Mouse (Mus musculus) C2C12 (cell line): ENCODE data around the gene Spata31d1a. TPM values are rescaled to one million over a fixed set of nuclear protein-coding genes. Genes with fewer than 3 reads are reported as not detected.

Source experiments
- H3K27me3 ChIP-seq: one replicate; pipeline ENCODE4 v1.6.1; 2011; ENCODE audit not compliant: control insufficient read depth, insufficient read depth, insufficient read length
- H3K36me3 ChIP-seq: one replicate; pipeline ENCODE4 v1.6.1; 2011; ENCODE audit not compliant: control insufficient read depth, insufficient read depth
- H3K4me3 ChIP-seq: one replicate; pipeline ENCODE4 v1.5.1; 2011; ENCODE audit warnings: mild to moderate bottlenecking, control low read depth; ENCODE audit not compliant: poor library complexity, insufficient read depth, severe bottlenecking
- H3K79me2 ChIP-seq: one replicate; pipeline ENCODE4 v1.6.1; 2011; ENCODE audit not compliant: control insufficient read depth, insufficient read depth
- H3K79me3 ChIP-seq: one replicate; pipeline ENCODE4 v1.6.1; 2011; ENCODE audit warnings: low read depth, control low read depth
- H3ac ChIP-seq: one replicate; pipeline ENCODE3; 2011; ENCODE audit warnings: low read depth; ENCODE audit not compliant: control insufficient read depth, insufficient read length
- CEBPB ChIP-seq: IDR thresholded peaks from one replicate; pipeline ENCODE4 v1.6.1; 2011; ENCODE audit warnings: low read depth, mild to moderate bottlenecking, control low read depth, moderate library complexity
- CTCF ChIP-seq: IDR thresholded peaks from one replicate; pipeline ENCODE4 v1.5.1; 2011; ENCODE audit not compliant: control insufficient read depth, insufficient read depth, insufficient read length
- FOSL1 ChIP-seq: IDR thresholded peaks from one replicate; pipeline ENCODE4 v1.8.0; 2011; ENCODE audit warnings: mild to moderate bottlenecking, low read length; ENCODE audit not compliant: poor library complexity, insufficient read depth, severe bottlenecking
- MAX ChIP-seq: IDR thresholded peaks from one replicate; pipeline ENCODE4 v1.6.1; 2011; ENCODE audit warnings: mild to moderate bottlenecking, control low read depth
- MYOD1 ChIP-seq: IDR thresholded peaks from one replicate; pipeline ENCODE4 v1.6.1; 2011; ENCODE audit warnings: low read depth; ENCODE audit not compliant: control insufficient read depth, insufficient read length
- MYOG ChIP-seq: IDR thresholded peaks from one replicate; pipeline ENCODE4 v1.6.1; 2011; ENCODE audit not compliant: control insufficient read depth, insufficient read length; ENCODE audit errors: extremely low read depth
- USF1 ChIP-seq: IDR thresholded peaks from one replicate; pipeline ENCODE4 v1.6.1; 2011; ENCODE audit warnings: low read depth, mild to moderate bottlenecking, control low read depth, moderate library complexity
- polyA plus RNA-seq: library from polyadenylated mRNA; unstranded; fragments of >200 nt; fragmentation: generic; extraction: Trizol; gene quantifications from one replicate; pipeline ENCODE4 v1.2.1, GENCODE M21; 2012; ENCODE audit warnings: missing spikeins

Gene Spata31d1a
- polyA plus RNA-seq, 1 experiment, result not detected

DNA sequence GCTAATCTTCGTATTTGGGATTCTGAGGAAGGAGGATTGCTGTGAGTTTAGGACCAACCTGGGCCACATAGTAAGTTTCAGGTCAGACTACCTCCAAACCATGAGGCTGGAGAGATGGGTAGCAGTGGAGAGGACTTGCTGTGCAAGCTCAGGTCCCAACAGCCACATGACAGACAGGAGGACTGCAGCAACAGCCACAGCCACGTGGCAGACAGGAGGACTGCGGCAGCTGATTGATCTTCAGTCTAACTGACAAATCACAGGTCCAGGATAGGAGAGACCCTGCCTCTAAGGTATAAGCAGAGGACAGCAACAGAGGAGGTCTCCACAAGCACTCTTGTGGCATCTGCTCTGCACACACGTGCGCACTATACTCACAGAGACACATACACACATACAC is 52.3 kb downstream of the Spata31d1a start:
- no peaks in the 10 kb centered on the region for H3K36me3 ChIP-seq
- TF ChIP-seq MAX (no peak), MYOG (no peak)
- H3K4me3 ChIP-seq, result no peak overlapping the region

DNA sequence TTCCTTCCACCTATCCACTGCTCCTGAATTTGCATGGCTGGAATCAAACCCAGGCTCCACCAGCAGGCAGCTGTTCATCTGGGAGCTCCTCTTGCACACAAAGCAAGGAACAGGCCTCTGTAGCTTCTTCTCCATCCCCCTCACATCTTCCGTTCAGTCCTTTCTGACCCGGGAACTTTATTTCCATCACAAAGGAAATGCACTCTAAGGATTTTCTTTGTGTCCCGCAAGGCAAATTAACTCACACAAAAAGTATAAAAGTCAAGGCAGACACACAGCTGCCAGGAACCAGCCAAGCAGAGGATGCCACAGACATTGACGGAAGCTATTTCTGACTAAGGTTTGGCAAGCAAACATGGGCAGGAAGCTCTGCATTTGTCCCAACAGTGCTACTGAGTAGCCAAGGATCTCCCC is 53.1 kb downstream of the Spata31d1a start:
- Histone ChIP-seq H3K27me3 (no peaks in the 10 kb centered on the region), H3ac (no peak overlapping the region), H3K4me3 (no peak overlapping the region), H3K79me3 (no peaks in the 10 kb centered on the region), H3K79me2 (no peaks in the 10 kb centered on the region), H3K36me3 (no peaks in the 10 kb centered on the region)
- no peak for TF ChIP-seq CTCF
- no peak for TF ChIP-seq USF1
- no peak for TF ChIP-seq MYOD1
- no peak for TF ChIP-seq MAX
- no peak for TF ChIP-seq FOSL1
- TF ChIP-seq CEBPB, result no peak
- no peak for TF ChIP-seq MYOG

More for the DNA sequence above, 52.3 kb downstream of the Spata31d1a start:
- no peaks in the 10 kb centered on the region for H3K79me2 ChIP-seq
- no peaks in the 10 kb centered on the region for H3K27me3 ChIP-seq
- no peak overlapping the region for H3ac ChIP-seq
- H3K79me3 ChIP-seq, result no peaks in the 10 kb centered on the region

DNA sequence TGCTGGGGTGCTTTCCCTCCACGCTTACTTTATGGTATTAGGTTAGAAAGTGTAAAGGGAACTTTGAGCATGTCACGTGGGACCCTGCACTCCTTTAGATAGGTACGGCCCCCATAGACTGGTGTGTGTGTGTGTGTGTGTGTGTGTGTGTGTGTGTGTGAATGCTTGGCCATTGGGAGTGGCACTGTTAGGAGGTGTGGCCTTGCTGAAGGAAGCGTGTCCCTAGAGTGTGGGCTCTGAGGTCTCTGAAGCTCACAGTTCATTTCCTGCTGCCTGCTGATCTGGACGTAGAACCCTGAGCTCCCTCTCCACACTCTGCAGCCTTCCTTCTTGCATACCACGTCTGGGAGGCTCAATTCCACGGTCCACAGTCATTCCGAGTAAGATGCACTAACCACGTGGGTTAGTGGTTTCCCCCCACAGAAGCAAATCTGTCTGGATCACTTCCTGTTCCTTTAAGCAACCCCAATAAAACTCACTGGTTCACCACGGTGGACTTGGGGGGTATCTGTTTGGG is 53.8 kb downstream of the Spata31d1a start:
- Histone ChIP-seq H3K79me2 (no peaks in the 10 kb centered on the region), H3ac (no peak overlapping the region), H3K4me3 (no peak overlapping the region), H3K79me3 (no peaks in the 10 kb centered on the region), H3K36me3 (no peaks in the 10 kb centered on the region), H3K27me3 (no peaks in the 10 kb centered on the region)
- no peak for TF ChIP-seq CTCF
- TF ChIP-seq FOSL1, result no peak
- TF ChIP-seq MYOG, result no peak
- no peak for TF ChIP-seq MAX
- no peak for TF ChIP-seq USF1
- TF ChIP-seq CEBPB, result no peak
- no peak for TF ChIP-seq MYOD1

DNA sequence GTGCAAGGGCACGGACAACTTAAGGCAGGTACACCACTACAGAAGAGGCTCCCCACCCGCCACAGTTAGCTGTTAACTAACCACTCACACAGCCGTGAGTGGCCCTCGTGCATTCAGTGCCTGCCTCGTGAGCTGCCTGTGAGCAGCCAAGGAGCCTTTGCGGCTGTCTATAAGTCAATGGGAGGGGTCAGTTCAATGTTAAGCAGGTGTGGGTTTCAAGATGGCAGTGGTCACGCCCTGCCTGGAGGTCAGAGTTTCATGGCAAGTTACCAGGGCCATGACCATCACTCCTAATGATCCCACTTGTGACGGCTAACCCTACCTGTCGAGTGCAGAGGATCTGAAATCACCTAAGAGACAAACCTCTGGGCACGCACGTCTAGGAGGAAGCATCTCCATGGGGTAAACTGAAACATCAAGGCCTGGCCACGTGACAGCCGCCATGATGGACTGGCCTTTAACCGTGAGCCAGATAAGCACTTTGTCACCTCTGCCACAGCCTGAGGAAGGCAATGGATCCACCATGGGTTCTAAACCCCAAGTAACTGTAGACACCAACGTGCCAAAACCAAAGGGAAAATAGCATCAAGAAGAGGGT is 54.3 kb downstream of the Spata31d1a start:
- no peaks in the 10 kb centered on the region for H3K79me3 ChIP-seq
- no peaks in the 10 kb centered on the region for H3K79me2 ChIP-seq
- no peak for TF ChIP-seq USF1
- no peak for TF ChIP-seq MYOD1
- no peak for TF ChIP-seq CEBPB
- no peak for TF ChIP-seq CTCF
- no peak for TF ChIP-seq MAX
- no peak for TF ChIP-seq FOSL1
- TF ChIP-seq MYOG, result no peak
- H3ac ChIP-seq, result no peak overlapping the region
- no peaks in the 10 kb centered on the region for H3K36me3 ChIP-seq
- no peaks in the 10 kb centered on the region for H3K27me3 ChIP-seq
- H3K4me3 ChIP-seq, result no peak overlapping the region

DNA sequence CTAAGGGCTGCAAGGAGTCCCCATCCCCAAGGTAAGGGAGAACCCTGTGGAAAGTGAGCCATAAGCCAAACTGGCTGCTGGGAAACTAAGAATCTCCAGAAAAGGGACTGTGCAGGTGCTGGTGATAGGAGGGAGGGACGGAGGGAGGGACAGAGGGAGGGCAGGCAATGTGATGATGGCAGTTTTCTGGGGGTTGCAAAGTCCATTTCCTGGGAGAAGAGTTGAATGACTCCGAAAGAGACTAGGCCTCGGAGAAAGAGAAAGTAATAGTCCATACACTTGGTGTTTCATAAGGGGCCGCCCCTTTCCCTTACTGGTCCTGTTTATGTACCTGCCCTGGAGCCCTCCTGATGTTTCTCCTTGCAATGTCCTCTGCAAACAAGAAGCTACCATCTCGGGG is 55.7 kb downstream of the Spata31d1a start:
- Histone ChIP-seq H3K79me2 (no peaks in the 10 kb centered on the region), H3K4me3 (no peak overlapping the region), H3K79me3 (no peaks in the 10 kb centered on the region), H3K36me3 (no peaks in the 10 kb centered on the region), H3K27me3 (no peaks in the 10 kb centered on the region), H3ac (no peak overlapping the region)
- TF ChIP-seq USF1, result no peak
- TF ChIP-seq MAX, result no peak
- no peak for TF ChIP-seq CTCF
- no peak for TF ChIP-seq MYOD1
- TF ChIP-seq CEBPB, result no peak
- no peak for TF ChIP-seq MYOG
- TF ChIP-seq FOSL1, result no peak

DNA sequence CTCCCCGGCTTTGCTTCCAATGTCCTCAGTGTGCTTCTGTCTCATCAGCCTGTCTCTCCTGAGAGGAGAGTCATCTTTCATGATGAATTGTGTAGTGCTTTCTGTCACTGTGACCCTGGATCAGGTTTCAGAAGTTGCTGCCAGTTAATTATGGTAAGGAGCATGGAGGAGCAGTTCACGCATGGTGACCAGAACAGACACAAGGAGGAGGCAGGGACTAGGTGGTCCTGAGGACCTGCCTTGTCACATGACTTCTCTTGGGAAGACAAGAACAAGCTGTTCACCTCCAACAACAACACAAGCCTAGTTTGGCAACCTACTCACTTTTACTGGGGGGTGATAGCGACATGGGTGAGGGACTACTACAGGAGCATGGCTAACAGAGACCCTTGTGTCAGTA is 57.0 kb downstream of the Spata31d1a start:
- H3K27me3 ChIP-seq, result no peaks in the 10 kb centered on the region
- no peaks in the 10 kb centered on the region for H3K79me3 ChIP-seq
- H3K79me2 ChIP-seq, result no peaks in the 10 kb centered on the region
- no peaks in the 10 kb centered on the region for H3K36me3 ChIP-seq
- no peak overlapping the region for H3ac ChIP-seq
- no peak overlapping the region for H3K4me3 ChIP-seq
- no peak for TF ChIP-seq CEBPB
